Mouse (Mus musculus) hindbrain, embryonic 12.5 days (tissue): Measurements from ENCODE around the gene Il10. TPM values are rescaled to one million over a fixed set of nuclear protein-coding genes. Genes with fewer than 3 reads are reported as not detected.
"Not testable (repeated sequence)": the region's sequence is repeated elsewhere in the genome, so short reads cannot be mapped to it uniquely, and the experiment has no call there.

Experiments used
- ATAC-seq: fragments of 200-750 bp; cut with Nextera tagmentation; 2 replicates; pipeline ENCODE4 v1.8.0; 2017; ENCODE audit warnings: moderate TSS enrichment; ENCODE audit not compliant: low FRiP score
- H3K27ac ChIP-seq: fragments of 300-500 bp; sonication (generic); 2 replicates; pipeline ENCODE4 v1.5.1; 2016; ENCODE audit warnings: mild to moderate bottlenecking
- H3K27me3 ChIP-seq: fragments of 300-500 bp; sonication (generic); 2 replicates; pipeline ENCODE4 v1.6.1; 2016; ENCODE audit warnings: mild to moderate bottlenecking
- H3K36me3 ChIP-seq: fragments of 300-500 bp; sonication (generic); 2 replicates; pipeline ENCODE4 v1.6.1; 2016; ENCODE audit warnings: mild to moderate bottlenecking
- H3K4me1 ChIP-seq: fragments of 300-500 bp; sonication (generic); 2 replicates; pipeline ENCODE4 v1.6.1; 2016
- H3K4me2 ChIP-seq: fragments of 300-500 bp; sonication (generic); replicated peaks from 2 replicates; pipeline ENCODE4 v1.6.1; 2016; ENCODE audit warnings: mild to moderate bottlenecking
- H3K4me3 ChIP-seq: fragments of 300-500 bp; sonication (generic); 2 replicates; pipeline ENCODE4 v1.5.1; 2016; ENCODE audit warnings: mild to moderate bottlenecking
- H3K9ac ChIP-seq: fragments of 300-500 bp; sonication (generic); 2 replicates; pipeline ENCODE4 v1.6.1; 2016; ENCODE audit warnings: mild to moderate bottlenecking, moderate library complexity
- H3K9me3 ChIP-seq: fragments of 300-500 bp; sonication (generic); replicated peaks from 2 replicates; pipeline ENCODE4 v1.6.1; 2016; ENCODE audit warnings: mild to moderate bottlenecking
- WGBS: fragments of 180-500 bp; shearing (Covaris S2); methylation state at CpG from one replicate; pipeline ENCODE4 v1.1.7; 2016; 5-methylcytosine and 5-hydroxymethylcytosine counted together
- polyA plus RNA-seq: library from polyadenylated mRNA; unstranded; fragments of >200 nt; fragmentation: Nextera tagmentation; extraction: Ambion mirVana; gene quantifications from 2 replicates; pipeline ENCODE4 v1.2.1, GENCODE M21; 2016

Gene Il10
- polyA plus RNA-seq, 1 experiment from 2014 or later, result not detected

GRCm38 (mm10) chr1:131021900-131022590 lies 2.4 kb downstream of the Il10 start:
- Histone ChIP-seq H3K4me1 (no peaks in the 10 kb centered on the region), H3K4me3 (no peak overlapping the region), H3K9ac (no peak overlapping the region), H3K27me3 (no peaks in the 10 kb centered on the region), H3K36me3 (no peaks in the 10 kb centered on the region), H3K4me2 (no peak overlapping the region), H3K27ac (no peak overlapping the region), H3K9me3 (no peaks in the 10 kb centered on the region)
- WGBS, result 82% methylated on average over 11 of the region's 11 CpGs
- ATAC-seq, result no peak

GRCm38 (mm10) chr1:131022591-131023249 lies 3.1 kb downstream of the Il10 start:
- 70% methylated on average over 5 of the region's 5 CpGs for WGBS
- Histone ChIP-seq H3K36me3 (no peaks in the 10 kb centered on the region), H3K27me3 (no peaks in the 10 kb centered on the region), H3K9me3 (no peaks in the 10 kb centered on the region), H3K27ac (no peak overlapping the region), H3K4me3 (no peak overlapping the region), H3K4me2 (no peak overlapping the region), H3K9ac (no peak overlapping the region), H3K4me1 (no peaks in the 10 kb centered on the region)
- ATAC-seq, result no peak

GRCm38 (mm10) chr1:131023250-131023858 lies 3.7 kb downstream of the Il10 start:
- H3K9ac ChIP-seq, ATAC-seq, H3K4me2 ChIP-seq, H3K27me3 ChIP-seq, H3K36me3 ChIP-seq, H3K9me3 ChIP-seq, H3K27ac ChIP-seq, H3K4me3 ChIP-seq, H3K4me1 ChIP-seq: not testable (repeated sequence)
- 87% methylated on average over 4 of the region's 4 CpGs for WGBS

GRCm38 (mm10) chr1:131024900-131025842 lies 5.5 kb downstream of the Il10 start:
- Histone ChIP-seq H3K36me3 (no peaks in the 10 kb centered on the region), H3K9ac (no peak overlapping the region), H3K4me3 (no peak overlapping the region), H3K9me3 (no peaks in the 10 kb centered on the region), H3K4me1 (no peaks in the 10 kb centered on the region), H3K4me2 (no peak overlapping the region), H3K27me3 (no peaks in the 10 kb centered on the region), H3K27ac (no peak overlapping the region)
- no peak for ATAC-seq
- WGBS, result 82% methylated on average over 8 of the region's 8 CpGs

GRCm38 (mm10) chr1:131025843-131026190 lies 6.2 kb downstream of the Il10 start:
- no peak overlapping the region for H3K27ac ChIP-seq
- no peaks in the 10 kb centered on the region for H3K9me3 ChIP-seq
- no peak overlapping the region for H3K9ac ChIP-seq
- WGBS, result 79% methylated on average over 4 of the region's 4 CpGs
- no peaks in the 10 kb centered on the region for H3K4me1 ChIP-seq
- no peak overlapping the region for H3K4me2 ChIP-seq
- H3K36me3 ChIP-seq, result no peaks in the 10 kb centered on the region
- H3K27me3 ChIP-seq, result no peaks in the 10 kb centered on the region
- ATAC-seq, result no peak
- H3K4me3 ChIP-seq, result no peak overlapping the region

- Histone ChIP-seq H3K4me3 (no peak overlapping the region), H3K9ac (no peak overlapping the region), H3K27me3 (no peaks in the 10 kb centered on the region), H3K36me3 (no peaks in the 10 kb centered on the region), H3K27ac (no peak overlapping the region), H3K9me3 (no peaks in the 10 kb centered on the region), H3K4me1 (no peaks in the 10 kb centered on the region), H3K4me2 (no peak overlapping the region)
- WGBS, result 86% methylated on average over 3 of the region's 3 CpGs
- no peak for ATAC-seq
Observed at GRCm38 (mm10) chr1:131029215-131029614, 9.6 kb downstream of the Il10 start.

GRCm38 (mm10) chr1:131030261-131030660 lies 10.6 kb downstream of the Il10 start:
- no peak overlapping the region for H3K27ac ChIP-seq
- ATAC-seq, result no peak
- no peaks in the 10 kb centered on the region for H3K27me3 ChIP-seq
- H3K9ac ChIP-seq, result no peak overlapping the region
- 56% methylated on average over 7 of the region's 7 CpGs for WGBS
- no peaks in the 10 kb centered on the region for H3K4me1 ChIP-seq
- no peak overlapping the region for H3K4me3 ChIP-seq
- no peaks in the 10 kb centered on the region for H3K9me3 ChIP-seq
- no peaks in the 10 kb centered on the region for H3K36me3 ChIP-seq
- no peak overlapping the region for H3K4me2 ChIP-seq

- WGBS, result 63% methylated on average over 3 of the region's 3 CpGs
- Histone ChIP-seq H3K4me2 (no peak overlapping the region), H3K9ac (no peak overlapping the region), H3K9me3 (no peaks in the 10 kb centered on the region), H3K27me3 (no peaks in the 10 kb centered on the region), H3K4me3 (no peak overlapping the region), H3K36me3 (no peaks in the 10 kb centered on the region), H3K27ac (no peak overlapping the region), H3K4me1 (no peaks in the 10 kb centered on the region)
- no peak for ATAC-seq
Observed at GRCm38 (mm10) chr1:131031267-131031666, 11.6 kb downstream of the Il10 start.

GRCm38 (mm10) chr1:131038001-131038400 lies 18.4 kb downstream of the Il10 start:
- Histone ChIP-seq H3K27ac (no peak overlapping the region), H3K4me3 (no peak overlapping the region), H3K9me3 (no peaks in the 10 kb centered on the region), H3K4me2 (no peak overlapping the region), H3K27me3 (no peaks in the 10 kb centered on the region), H3K36me3 (no peaks in the 10 kb centered on the region), H3K4me1 (no peaks in the 10 kb centered on the region), H3K9ac (no peak overlapping the region)
- no peak for ATAC-seq
- WGBS, result 91% methylated on average over 5 of the region's 5 CpGs

GRCm38 (mm10) chr1:131038415-131039017 lies 18.9 kb downstream of the Il10 start:
- Histone ChIP-seq H3K36me3 (no peaks in the 10 kb centered on the region), H3K4me1 (no peaks in the 10 kb centered on the region), H3K9ac (no peak overlapping the region), H3K4me3 (no peak overlapping the region), H3K27ac (no peak overlapping the region), H3K4me2 (no peak overlapping the region), H3K27me3 (no peaks in the 10 kb centered on the region), H3K9me3 (no peaks in the 10 kb centered on the region)
- no peak for ATAC-seq
- 93% methylated on average over 10 of the region's 10 CpGs for WGBS

- ATAC-seq, result no peak
- Histone ChIP-seq H3K9ac (no peak overlapping the region), H3K4me1 (no peaks in the 10 kb centered on the region), H3K4me2 (no peak overlapping the region), H3K27ac (no peak overlapping the region), H3K27me3 (no peaks in the 10 kb centered on the region), H3K9me3 (no peaks in the 10 kb centered on the region), H3K36me3 (no peaks in the 10 kb centered on the region), H3K4me3 (no peak overlapping the region)
- 94% methylated on average over 5 of the region's 5 CpGs for WGBS
Observed at GRCm38 (mm10) chr1:131039479-131039878, 19.8 kb downstream of the Il10 start.

GRCm38 (mm10) chr1:131042263-131042662 lies 22.6 kb downstream of the Il10 start:
- Histone ChIP-seq H3K27ac (no peak overlapping the region), H3K9me3 (no peaks in the 10 kb centered on the region), H3K36me3 (no peaks in the 10 kb centered on the region), H3K4me2 (no peak overlapping the region), H3K4me3 (no peak overlapping the region), H3K9ac (no peak overlapping the region), H3K4me1 (no peaks in the 10 kb centered on the region), H3K27me3 (no peaks in the 10 kb centered on the region)
- WGBS, result 44% methylated on average over 2 of the region's 2 CpGs
- no peak for ATAC-seq
